Mouse (Mus musculus): ENCODE data around the gene Grin2d.
"Not testable (repeated sequence)": the region's sequence is repeated elsewhere in the genome, so short reads cannot be mapped to it uniquely, and the experiment has no call there.

The Grin2d gene

GRCm38 (mm10) chr7:45878278-45878677 is at the start of gene Grin2d:
Gene Grin2d (minus strand): TSS chr7:45878378.
- DNase-seq (ENCODE audit: low read depth, low spot score): not testable (repeated sequence)

GRCm38 (mm10) chr7:45924429-45924816 is 46.2 kb upstream of the Grin2d start:
- DNase-seq (ENCODE audit: low read depth, low spot score): peak; percentile 25

- peak; percentile 54 for DNase-seq (ENCODE audit: low read depth, low spot score)
Measured at GRCm38 (mm10) chr7:45923762-45924428, 45.7 kb upstream of the Grin2d start, which contains the start of gene Ccdc114. Gene Ccdc114 (plus strand): TSS chr7:45924072.

GRCm38 (mm10) chr7:45922928-45923761 is 45.0 kb upstream of the Grin2d start:
- DNase-seq (ENCODE audit: low read depth, low spot score): peak; percentile 96

GRCm38 (mm10) chr7:45921950-45922600 is 43.9 kb upstream of the Grin2d start:
- no peak for DNase-seq (ENCODE audit: low read depth, low spot score)

- DNase-seq (ENCODE audit: low read depth, low spot score): no peak
Measured at GRCm38 (mm10) chr7:45921242-45921621, 43.1 kb upstream of the Grin2d start, which contains the start of gene Emp3. Gene Emp3 (minus strand): TSS chr7:45921404.

- no peak for DNase-seq (ENCODE audit: low read depth, low spot score)
Measured at GRCm38 (mm10) chr7:45920583-45921241, 42.5 kb upstream of the Grin2d start.

- DNase-seq (ENCODE audit: low read depth, low spot score): no peak
Measured at GRCm38 (mm10) chr7:45919761-45920160, 41.6 kb upstream of the Grin2d start.

GRCm38 (mm10) chr7:45919083-45919671 is 41.0 kb upstream of the Grin2d start:
- DNase-seq (ENCODE audit: low read depth, low spot score): no peak

- no peak for DNase-seq (ENCODE audit: low read depth, low spot score)
Measured at GRCm38 (mm10) chr7:45917926-45918325, 39.7 kb upstream of the Grin2d start.

- no peak for DNase-seq (ENCODE audit: low read depth, low spot score)
Measured at GRCm38 (mm10) chr7:45917004-45917704, 39.0 kb upstream of the Grin2d start.

GRCm38 (mm10) chr7:45916056-45917003 is 38.2 kb upstream of the Grin2d start:
- DNase-seq (ENCODE audit: low read depth, low spot score): peak; percentile 93

- DNase-seq (ENCODE audit: low read depth, low spot score): no peak
Measured at GRCm38 (mm10) chr7:45915011-45915410, 36.8 kb upstream of the Grin2d start.

- DNase-seq (ENCODE audit: low read depth, low spot score): no peak
Measured at GRCm38 (mm10) chr7:45914067-45914466, 35.9 kb upstream of the Grin2d start.

GRCm38 (mm10) chr7:45909145-45909544 is 31.0 kb upstream of the Grin2d start:
- no peak for DNase-seq (ENCODE audit: low read depth, low spot score)

- no peak for DNase-seq (ENCODE audit: low read depth, low spot score)
Measured at GRCm38 (mm10) chr7:45908384-45908783, 30.2 kb upstream of the Grin2d start.

- DNase-seq (ENCODE audit: low read depth, low spot score): no peak
Measured at GRCm38 (mm10) chr7:45906622-45907021, 28.4 kb upstream of the Grin2d start.

GRCm38 (mm10) chr7:45902481-45903002 is 24.4 kb upstream of the Grin2d start:
- no peak for DNase-seq (ENCODE audit: low read depth, low spot score)

GRCm38 (mm10) chr7:45901562-45901961 is 23.4 kb upstream of the Grin2d start:
- peak; percentile 41 for DNase-seq (ENCODE audit: low read depth, low spot score)
